Comparison of ENCODE assay signal across 26 mouse cellular contexts in the genomic region with DNA sequence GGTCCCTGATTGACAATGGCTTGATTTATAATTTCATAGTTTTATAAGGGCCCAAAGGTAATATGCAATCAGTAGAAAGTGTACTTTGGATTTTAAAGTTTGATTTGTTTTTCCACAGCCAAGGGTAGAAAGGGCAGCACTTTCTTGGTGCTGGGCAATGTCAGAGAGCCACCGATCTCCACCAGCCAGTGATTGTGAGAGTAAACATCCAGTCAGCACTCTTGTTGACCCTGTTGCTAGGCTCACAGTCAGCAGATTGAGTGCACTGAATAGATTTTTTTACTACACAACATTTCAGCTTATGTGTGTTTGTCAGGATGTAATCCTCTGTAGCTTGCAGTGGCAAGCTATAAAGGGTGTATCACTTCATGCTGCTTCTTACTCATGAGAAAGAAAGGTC.
DNase-seq lines count a peak whose midpoint lies in the region; ATAC-seq and TF ChIP-seq lines count a peak whose summit lies in the region.
"Had no signal": no experiment of that assay in that cellular context is flagged by ENCODE, and none has a peak within 500 bp of the region (broad histone marks: within the 10 kb centered on the region; RNA-seq: fewer than 3 reads in every experiment).

No protein-coding gene starts in this region.

- H3K9me3 ChIP-seq in liver, embryonic 14.5 days (ENCODE audit: control insufficient read depth, low read length), result no peaks in the 10 kb centered on the region
- no peaks in the 10 kb centered on the region for H3K9me3 ChIP-seq in liver, postnatal 0 days (ENCODE audit: low read length)
- H3K9me3 ChIP-seq in stomach, postnatal 0 days (ENCODE audit: control insufficient read depth, low read length), result no peaks in the 10 kb centered on the region
- H3K9me3 ChIP-seq: embryonic facial prominence, embryonic 12.5 days; embryonic facial prominence, embryonic 15.5 days; forebrain, embryonic 12.5 days; forebrain, embryonic 15.5 days; heart, embryonic 10.5 days; heart, embryonic 13.5 days had no signal

- no peaks in the 10 kb centered on the region for H3K27me3 ChIP-seq in liver, adult 2 months (ENCODE audit: control insufficient read depth, insufficient read depth, low read length)
- H3K27me3 ChIP-seq in liver, embryonic 14.5 days (ENCODE audit: control insufficient read depth, insufficient read depth, low read length), result no peaks in the 10 kb centered on the region
- no peaks in the 10 kb centered on the region for H3K27me3 ChIP-seq in liver, postnatal 0 days (ENCODE audit: insufficient read depth, low read length)
- no peaks in the 10 kb centered on the region for H3K27me3 ChIP-seq in stomach, postnatal 0 days (ENCODE audit: control insufficient read depth, insufficient read depth, low read length)
- H3K27me3 ChIP-seq: embryonic facial prominence, embryonic 12.5 days; embryonic facial prominence, embryonic 15.5 days; forebrain, embryonic 12.5 days; forebrain, embryonic 15.5 days; heart, embryonic 13.5 days had no signal

- H3K27ac ChIP-seq in liver, adult 2 months (replicated peaks; ENCODE audit: insufficient read depth, low read depth, low read length), result peak overlapping the region; percentile 97
- H3K27ac ChIP-seq in liver, embryonic 14.5 days, result no peak overlapping the region
- H3K27ac ChIP-seq in liver, postnatal 0 days (ENCODE audit: low read depth), result peak overlapping the region; percentile 72; the same call in 1 of the 2 replicates
- no peak overlapping the region for H3K27ac ChIP-seq in stomach, postnatal 0 days (replicated peaks)
- H3K27ac ChIP-seq: embryonic facial prominence, embryonic 12.5 days; embryonic facial prominence, embryonic 15.5 days; forebrain, embryonic 12.5 days; forebrain, embryonic 15.5 days; heart, adult 2 months; heart, embryonic 10.5 days; heart, embryonic 13.5 days had no signal

- peak overlapping the region; percentile 48; the same call in 1 of the 2 replicates for H3K9ac ChIP-seq in liver, adult 2 months (ENCODE audit: low read depth, low read length)
- no peak overlapping the region for H3K9ac ChIP-seq in liver, embryonic 14.5 days (replicated peaks)
- no peak overlapping the region for H3K9ac ChIP-seq in liver, postnatal 0 days (replicated peaks)
- H3K9ac ChIP-seq in stomach, postnatal 0 days (ENCODE audit: low read length), result no peak overlapping the region
- H3K9ac ChIP-seq: embryonic facial prominence, embryonic 12.5 days; embryonic facial prominence, embryonic 15.5 days; forebrain, embryonic 12.5 days; forebrain, embryonic 15.5 days; heart, embryonic 13.5 days had no signal

- H3K4me3 ChIP-seq in liver, adult 2 months (ENCODE audit: insufficient read depth, low read depth, low read length), result no peak overlapping the region
- H3K4me3 ChIP-seq in liver, embryonic 14.5 days (ENCODE audit: insufficient read depth in 1 of 2, low read depth in 2 of 2, low read length in 2 of 2), result no peak overlapping the region
- no peak overlapping the region for H3K4me3 ChIP-seq in liver, postnatal 0 days (ENCODE audit: low read depth, low read length)
- no peak overlapping the region for H3K4me3 ChIP-seq in stomach, postnatal 0 days (ENCODE audit: low read depth, low read length)
- H3K4me3 ChIP-seq: embryonic facial prominence, embryonic 12.5 days; embryonic facial prominence, embryonic 15.5 days; erythroblast, embryonic 14.5 days; forebrain, embryonic 12.5 days; forebrain, embryonic 15.5 days; heart, adult 2 months; heart, embryonic 10.5 days; heart, embryonic 13.5 days had no signal

- DNase-seq in liver, adult 2 months (ENCODE audit: extremely low read depth, low read depth, low spot score), result peak; percentile 98
- DNase-seq in liver, result no peak
- peak in 1 of 3 experiments; percentile 10 for DNase-seq in liver, embryonic 14.5 days (ENCODE audit: low read depth in 3 of 3, low spot score in 3 of 3)
- DNase-seq in liver, postnatal 0 days, result no peak
- DNase-seq in stomach, postnatal 0 days (ENCODE audit: low spot score), result peak; percentile 31
- DNase-seq in layer of hippocampus, adult 9-11 months, result no peak
- no peak for DNase-seq in layer of hippocampus, postnatal 25 days (ENCODE audit: extremely low spot score in 1 of 2, low spot score in 1 of 2)
- no peak for DNase-seq in gastrocnemius, postnatal 25 days
- DNase-seq: adrenal gland, adult 2 months; adrenal gland, postnatal 14 days; cerebellum, adult 11 months; cerebellum, adult 2 months; cerebellum, adult 9-11 months; cerebellum, postnatal 25 days; gastrocnemius, postnatal 36 days; heart, adult 2 months; heart, postnatal 14 days; heart, postnatal 4 days had no signal

- no peaks in the 10 kb centered on the region for H3K79me2 ChIP-seq in liver, adult 2 months (ENCODE audit: control insufficient read depth, insufficient read depth, low read length)

- no peak for TF ChIP-seq CTCF in liver, adult 2 months (IDR thresholded peaks at IDR 0.05; ENCODE audit: low read depth, low read length)
- TF ChIP-seq CTCF in liver, embryonic 14.5 days (IDR thresholded peaks at IDR 0.05; ENCODE audit: low read depth), result no peak
- TF ChIP-seq CTCF in liver, postnatal 0 days (IDR thresholded peaks at IDR 0.05; ENCODE audit: low read depth), result no peak
- TF ChIP-seq CTCF in stomach, postnatal 0 days (IDR thresholded peaks at IDR 0.05; ENCODE audit: low read depth), result no peak

- ATAC-seq in liver, embryonic 14.5 days (ENCODE audit: insufficient read depth), result peak; percentile 57; the same call in 1 of the 2 replicates
- peak; percentile 85 for ATAC-seq in liver, postnatal 0 days
- ATAC-seq in stomach, postnatal 0 days (ENCODE audit: low FRiP score, low TSS enrichment), result peak; percentile 87
- ATAC-seq: CD4-positive, CD25-positive, alpha-beta regulatory T cell, adult 4 months; forebrain, embryonic 15.5 days had no signal

- no peak for TF ChIP-seq POLR2A in liver, adult 2 months (IDR thresholded peaks at IDR 0.05; ENCODE audit: extremely low read depth, insufficient read depth, low read length)

- H3K4me2 ChIP-seq in liver, embryonic 14.5 days (ENCODE audit: low read depth), result no peak overlapping the region
- H3K4me2 ChIP-seq in liver, postnatal 0 days (ENCODE audit: low read depth, low read length), result no peak overlapping the region
- no peak overlapping the region for H3K4me2 ChIP-seq in stomach, postnatal 0 days (replicated peaks; ENCODE audit: low read depth)
- H3K4me2 ChIP-seq: embryonic facial prominence, embryonic 12.5 days; embryonic facial prominence, embryonic 15.5 days; forebrain, embryonic 12.5 days; forebrain, embryonic 15.5 days; heart, embryonic 13.5 days had no signal

- TF ChIP-seq EP300 in liver, embryonic 14.5 days (IDR thresholded peaks at IDR 0.05; ENCODE audit: low read depth), result no peak
- no peak for TF ChIP-seq EP300 in liver, postnatal 0 days (IDR thresholded peaks at IDR 0.05; ENCODE audit: low read depth)
- TF ChIP-seq EP300 in stomach, postnatal 0 days (optimal IDR thresholded peaks at IDR 0.05), result no peak

- H3K36me3 ChIP-seq in liver, adult 2 months (ENCODE audit: control insufficient read depth, insufficient read depth, low read length), result no peaks in the 10 kb centered on the region
- no peaks in the 10 kb centered on the region for H3K36me3 ChIP-seq in liver, embryonic 14.5 days (replicated peaks; ENCODE audit: control insufficient read depth, insufficient read depth, low read depth)
- no peaks in the 10 kb centered on the region for H3K36me3 ChIP-seq in liver, postnatal 0 days (replicated peaks; ENCODE audit: insufficient read depth, low read length)
- no peaks in the 10 kb centered on the region for H3K36me3 ChIP-seq in stomach, postnatal 0 days (ENCODE audit: control insufficient read depth, insufficient read depth, low read length)
- H3K36me3 ChIP-seq: embryonic facial prominence, embryonic 12.5 days; embryonic facial prominence, embryonic 15.5 days; forebrain, embryonic 12.5 days; forebrain, embryonic 15.5 days; heart, embryonic 10.5 days; heart, embryonic 13.5 days had no signal

- peaks cover 19% of the 10 kb centered on the region; the same call in 1 of the 2 replicates for H3K4me1 ChIP-seq in liver, adult 2 months (ENCODE audit: control insufficient read depth, insufficient read depth, low read length)
- no peaks in the 10 kb centered on the region for H3K4me1 ChIP-seq in liver, embryonic 14.5 days (replicated peaks; ENCODE audit: control insufficient read depth in 2 of 2, insufficient read depth in 2 of 2, low read length in 1 of 2)
- no peaks in the 10 kb centered on the region; the same call in 1 of the 2 replicates for H3K4me1 ChIP-seq in liver, postnatal 0 days (ENCODE audit: insufficient read depth)
- H3K4me1 ChIP-seq in stomach, postnatal 0 days (replicated peaks; ENCODE audit: control insufficient read depth, insufficient read depth), result no peaks in the 10 kb centered on the region
- H3K4me1 ChIP-seq: embryonic facial prominence, embryonic 12.5 days; embryonic facial prominence, embryonic 15.5 days; forebrain, embryonic 12.5 days; forebrain, embryonic 15.5 days had no signal

- WGBS in liver, adult 2 months, result 18% methylated on average over 1 of the region's 1 CpGs
- 71% methylated on average over 1 of the region's 1 CpGs for WGBS in liver, embryonic 14.5 days (ENCODE audit: insufficient replicate concordance)
- 65% methylated on average over 1 of the region's 1 CpGs for WGBS in liver, postnatal 0 days (ENCODE audit: insufficient replicate concordance)
- WGBS in stomach, postnatal 0 days, result 27% methylated on average over 1 of the region's 1 CpGs

Comparison
In these comparisons a context has a peak if more than half of its experiments do, and no peak if none do; other contexts are left out.
1. DNase-seq: peak in liver, adult 2 months (single experiment) and stomach, postnatal 0 days (single experiment); none in liver (single experiment), liver, postnatal 0 days (single experiment), layer of hippocampus, adult 9-11 months (single experiment), layer of hippocampus, postnatal 25 days (0 of 2) and gastrocnemius, postnatal 25 days (single experiment).
2. H3K27ac ChIP-seq: peak in liver, adult 2 months (single experiment) and liver, postnatal 0 days (single experiment); none in liver, embryonic 14.5 days (single experiment) and stomach, postnatal 0 days (single experiment).
3. Peak in every context shown above with its lines, with median percentiles within 50 percentile points of each other: ATAC-seq.